Mouse (Mus musculus) lung, adult 2 months (tissue): Measurements from ENCODE around the gene Ffar2.

Experiments
- CTCF ChIP-seq: fragments of 200-500 bp; IDR thresholded peaks from 2 replicates; pipeline ENCODE4 v1.5.1; 2011; ENCODE audit warnings: mild to moderate bottlenecking, low read length, control low read depth; ENCODE audit not compliant: insufficient read depth
- POLR2A ChIP-seq: fragments of 200-500 bp; IDR thresholded peaks from 2 replicates; pipeline ENCODE4 v1.6.1; 2011; ENCODE audit warnings: low read depth, mild to moderate bottlenecking, control low read depth, low read length, borderline replicate concordance; ENCODE audit errors: extremely low read depth

GRCm38 (mm10) chr7:30851421-30851820, 27.8 kb upstream of the Ffar2 start:
- TF ChIP-seq CTCF, result no peak
- no peak for TF ChIP-seq POLR2A
